Mouse (Mus musculus) embryonic facial prominence, embryonic 11.5 days (tissue): ENCODE measurements around the gene Pcp4l1. TPM values are rescaled to one million over a fixed set of nuclear protein-coding genes. Genes with fewer than 3 reads are reported as not detected.

Source experiments
- ATAC-seq: fragments of 200-750 bp; cut with Nextera tagmentation; replicated peaks from 2 replicates; pipeline ENCODE4 v1.8.0; 2017; ENCODE audit warnings: low read depth; ENCODE audit not compliant: insufficient number of reproducible peaks, low FRiP score, low TSS enrichment
- DNase-seq: peaks from one replicate; pipeline ENCODE4 v3.0.0-alpha.2; 2015; ENCODE audit warnings: low spot score
- H3K27ac ChIP-seq: fragments of 300-500 bp; sonication (generic); replicated peaks from 2 replicates; pipeline ENCODE4 v1.5.1; 2014; ENCODE audit warnings: mild to moderate bottlenecking, low read depth, low read length, control low read depth
- H3K27me3 ChIP-seq: fragments of 300-500 bp; sonication (generic); 2 replicates; pipeline ENCODE4 v1.6.1; 2014; ENCODE audit warnings: mild to moderate bottlenecking, low read length, moderate library complexity, mixed read lengths; ENCODE audit not compliant: control insufficient read depth, insufficient read depth
- H3K36me3 ChIP-seq: fragments of 300-500 bp; sonication (generic); replicated peaks from 2 replicates; pipeline ENCODE4 v1.6.1; 2014; ENCODE audit warnings: low read depth, mild to moderate bottlenecking, low read length, moderate library complexity, mixed read lengths; ENCODE audit not compliant: control insufficient read depth, insufficient read depth
- H3K4me1 ChIP-seq: fragments of 300-500 bp; sonication (generic); 2 replicates; pipeline ENCODE4 v1.6.1; 2014; ENCODE audit warnings: low read length, mixed read lengths; ENCODE audit not compliant: control insufficient read depth, insufficient read depth
- H3K4me2 ChIP-seq: fragments of 300-500 bp; sonication (generic); 2 replicates; pipeline ENCODE4 v1.6.1; 2014; ENCODE audit warnings: low read depth, mild to moderate bottlenecking, control low read depth, low read length, moderate library complexity
- H3K4me3 ChIP-seq: fragments of 300-500 bp; sonication (generic); 2 replicates; pipeline ENCODE4 v1.5.1; 2014; ENCODE audit warnings: low read depth, low read length, control low read depth
- H3K9ac ChIP-seq: fragments of 300-500 bp; sonication (generic); replicated peaks from 2 replicates; pipeline ENCODE4 v1.6.1; 2014; ENCODE audit warnings: mild to moderate bottlenecking, control low read depth, low read length
- H3K9me3 ChIP-seq: fragments of 300-500 bp; sonication (generic); replicated peaks from 2 replicates; pipeline ENCODE4 v1.6.1; 2016; ENCODE audit warnings: mild to moderate bottlenecking, low read length, inconsistent platforms, mixed read lengths; ENCODE audit not compliant: control insufficient read depth
- WGBS: fragments of 180-500 bp; shearing (Covaris S2); extraction: QIAGEN DNeasy Blood & Tissue Kit; methylation state at CpG from one replicate; pipeline ENCODE4 v1.1.7; 2014; 5-methylcytosine and 5-hydroxymethylcytosine counted together
- polyA plus RNA-seq: library from polyadenylated mRNA; unstranded; fragments of >200 nt; fragmentation: Nextera tagmentation; extraction: Ambion mirVana; gene quantifications from 2 replicates; pipeline ENCODE4 v1.2.1, GENCODE M21; 2014

Gene Pcp4l1
- polyA plus RNA-seq, 1 experiment from 2014 or later = 15.6 TPM

GRCm38 (mm10) chr1:171200769-171201168, 4.7 kb upstream of the Pcp4l1 start:
- H3K27ac ChIP-seq = no peak overlapping the region
- peaks cover 8% of the 10 kb centered on the region for H3K27me3 ChIP-seq
- no peaks in the 10 kb centered on the region for H3K9me3 ChIP-seq
- peaks cover 3% of the 10 kb centered on the region; the same call in 1 of the 2 replicates for H3K4me1 ChIP-seq
- no peaks in the 10 kb centered on the region for H3K36me3 ChIP-seq
- H3K9ac ChIP-seq = no peak overlapping the region
- ATAC-seq (no peak), DNase-seq (no peak)
- WGBS = 90% methylated on average over 1 of the region's 1 CpGs
- no peak overlapping the region for H3K4me2 ChIP-seq
- no peak overlapping the region for H3K4me3 ChIP-seq

DNA sequence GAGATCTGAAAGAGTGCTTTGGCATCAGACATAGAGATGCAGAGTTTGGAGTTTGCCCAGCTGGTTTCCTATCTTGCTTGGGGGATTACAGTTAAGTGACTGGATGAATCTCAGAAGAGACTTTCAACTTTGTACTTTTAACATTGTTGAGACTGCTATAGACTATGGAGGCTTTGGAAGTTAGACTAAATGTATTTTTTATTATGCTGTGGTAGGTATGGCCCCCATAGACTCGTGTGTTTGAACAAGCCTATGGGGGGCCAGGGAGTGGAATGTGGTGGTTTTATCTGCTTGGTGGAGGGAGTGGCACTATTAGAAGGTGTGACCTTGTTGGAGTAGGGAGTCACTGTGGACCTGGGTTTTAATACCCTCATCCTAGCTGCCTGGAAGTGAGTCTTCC, 3.5 kb upstream of the Pcp4l1 start:
- Histone ChIP-seq H3K36me3 (no peaks in the 10 kb centered on the region), H3K4me1 (peaks cover 5% of the 10 kb centered on the region; the same call in 1 of the 2 replicates), H3K27me3 (peaks cover 20% of the 10 kb centered on the region), H3K9me3 (no peaks in the 10 kb centered on the region), H3K27ac (no peak overlapping the region), H3K4me3 (no peak overlapping the region), H3K9ac (no peak overlapping the region), H3K4me2 (no peak overlapping the region)
- 59% methylated on average over 1 of the region's 1 CpGs for WGBS
- no peak for DNase-seq
- ATAC-seq = no peak

GRCm38 (mm10) chr1:171195046-171195822, 834 bp downstream of the Pcp4l1 start:
- H3K4me2 ChIP-seq = peak overlapping the region; percentile 97
- ATAC-seq = no peak
- H3K36me3 ChIP-seq = no peaks in the 10 kb centered on the region
- H3K9ac ChIP-seq = peak overlapping the region; percentile 32
- H3K4me1 ChIP-seq = peaks cover 7% of the 10 kb centered on the region
- WGBS = 5% methylated on average over 20 of the region's 20 CpGs
- peak overlapping the region; percentile 54 for H3K4me3 ChIP-seq
- no peak for DNase-seq
- H3K27me3 ChIP-seq = peaks cover 36% of the 10 kb centered on the region
- no peaks in the 10 kb centered on the region for H3K9me3 ChIP-seq
- no peak overlapping the region for H3K27ac ChIP-seq

DNA sequence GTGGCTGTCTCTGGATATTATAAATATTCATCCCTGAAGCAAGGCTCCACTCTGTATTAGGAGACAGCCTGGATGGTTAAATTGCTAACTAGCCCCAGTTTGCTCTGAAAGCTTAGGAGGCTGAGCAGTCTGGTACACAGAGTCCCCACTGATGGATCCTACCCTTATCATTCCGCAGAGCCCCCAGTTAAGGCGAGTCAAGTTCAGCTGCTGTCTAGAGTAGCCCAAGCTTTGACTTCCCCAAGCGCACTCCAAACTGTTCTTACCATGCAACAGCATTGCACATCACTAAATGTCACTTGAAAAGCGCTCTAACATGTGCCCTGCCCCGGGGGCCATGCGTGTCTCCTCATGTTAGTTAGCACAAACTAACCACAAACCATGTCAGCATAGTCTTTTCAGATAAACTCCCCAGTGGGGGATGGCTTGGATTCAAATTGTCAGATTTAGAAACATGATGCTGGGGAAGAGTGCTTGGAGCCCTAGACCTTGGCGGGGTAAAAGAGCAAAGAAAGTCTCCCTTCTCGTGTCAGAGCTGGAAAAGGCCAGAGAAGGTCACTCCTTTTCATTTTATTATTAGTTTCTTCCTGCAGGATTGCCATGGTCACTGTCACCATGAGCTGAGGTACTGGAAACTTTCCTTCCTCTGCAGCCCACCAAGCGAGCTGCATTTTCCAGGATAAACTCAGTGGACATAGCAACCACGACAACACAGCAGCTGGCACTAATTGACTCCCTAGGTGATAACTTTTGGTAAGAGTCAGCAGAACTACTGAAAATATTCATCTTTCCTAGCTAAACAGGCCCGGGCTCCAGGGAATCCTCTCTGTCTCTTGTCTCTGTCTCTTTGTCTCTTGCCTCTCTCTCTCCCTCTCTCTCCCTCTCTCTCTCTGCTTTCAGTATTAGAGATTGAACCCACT, 1.9 kb downstream of the Pcp4l1 start:
- Histone ChIP-seq H3K4me3 (no peak overlapping the region), H3K27me3 (peaks cover 36% of the 10 kb centered on the region), H3K4me2 (no peak overlapping the region), H3K9me3 (no peaks in the 10 kb centered on the region), H3K4me1 (peaks cover 10% of the 10 kb centered on the region), H3K27ac (no peak overlapping the region), H3K36me3 (no peaks in the 10 kb centered on the region), H3K9ac (no peak overlapping the region)
- ATAC-seq (no peak), DNase-seq (no peak)
- WGBS = 21% methylated on average over 11 of the region's 11 CpGs

DNA sequence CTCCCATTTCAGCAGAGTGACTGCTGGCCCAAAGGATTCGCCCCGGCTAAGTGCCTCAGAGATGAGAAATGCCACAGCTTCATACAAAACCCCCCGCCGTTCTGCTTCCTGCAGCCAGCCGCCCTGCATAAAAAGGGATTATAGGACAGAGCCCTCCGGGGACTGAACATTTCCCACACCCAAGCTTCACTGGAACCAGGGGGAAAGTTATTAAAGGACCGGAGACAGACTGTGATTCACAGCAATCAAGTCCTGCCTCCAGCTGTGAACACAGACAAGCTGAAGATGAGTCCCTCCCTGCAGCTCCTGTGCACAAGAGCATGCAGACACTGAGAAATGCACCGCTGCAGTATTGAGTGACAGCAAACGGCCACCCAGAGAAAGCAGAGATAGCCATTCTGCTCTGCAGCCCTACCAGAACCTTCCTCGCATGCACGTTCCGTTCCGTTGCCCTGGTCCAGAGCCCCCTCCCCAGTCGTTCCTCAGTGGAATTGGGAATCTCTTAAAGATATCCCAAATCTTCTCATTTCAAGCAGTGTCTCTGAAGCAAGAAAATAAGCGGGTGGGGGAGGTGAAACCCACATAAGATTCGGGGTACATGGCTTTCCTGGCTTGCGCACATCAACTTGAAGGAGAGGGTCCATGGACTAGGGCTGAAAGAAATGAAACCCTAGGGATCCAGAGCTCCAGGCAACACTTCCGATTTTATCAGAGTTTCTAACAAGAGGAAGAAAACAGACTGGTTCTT, 2.8 kb downstream of the Pcp4l1 start:
- peaks cover 10% of the 10 kb centered on the region for H3K4me1 ChIP-seq
- H3K9ac ChIP-seq = no peak overlapping the region
- H3K4me2 ChIP-seq = peak overlapping the region; percentile 27
- DNase-seq (no peak), ATAC-seq (no peak)
- no peak overlapping the region for H3K4me3 ChIP-seq
- peaks cover 36% of the 10 kb centered on the region for H3K27me3 ChIP-seq
- WGBS = 2% methylated on average over 18 of the region's 18 CpGs
- H3K9me3 ChIP-seq = no peaks in the 10 kb centered on the region
- no peak overlapping the region for H3K27ac ChIP-seq
- no peaks in the 10 kb centered on the region for H3K36me3 ChIP-seq

GRCm38 (mm10) chr1:171192283-171192682, 3.8 kb downstream of the Pcp4l1 start:
- no peak for DNase-seq
- Histone ChIP-seq H3K36me3 (no peaks in the 10 kb centered on the region), H3K9me3 (no peaks in the 10 kb centered on the region), H3K4me2 (no peak overlapping the region), H3K27me3 (peaks cover 36% of the 10 kb centered on the region), H3K27ac (no peak overlapping the region), H3K9ac (no peak overlapping the region), H3K4me3 (no peak overlapping the region), H3K4me1 (peaks cover 10% of the 10 kb centered on the region)
- WGBS = 50% methylated on average over 10 of the region's 10 CpGs
- ATAC-seq = no peak

- no peak overlapping the region for H3K27ac ChIP-seq
- no peak overlapping the region for H3K4me2 ChIP-seq
- ATAC-seq (no peak), DNase-seq (no peak)
- H3K4me3 ChIP-seq = no peak overlapping the region
- H3K27me3 ChIP-seq = peaks cover 29% of the 10 kb centered on the region
- no peaks in the 10 kb centered on the region for H3K36me3 ChIP-seq
- 93% methylated on average over 9 of the region's 9 CpGs for WGBS
- peaks cover 8% of the 10 kb centered on the region for H3K4me1 ChIP-seq
- no peaks in the 10 kb centered on the region for H3K9me3 ChIP-seq
- no peak overlapping the region for H3K9ac ChIP-seq
Observed at GRCm38 (mm10) chr1:171190832-171191231, 5.2 kb downstream of the Pcp4l1 start.
